Mouse (Mus musculus): ENCODE results near the gene Zfp383. TPM values are rescaled to one million over a fixed set of nuclear protein-coding genes. Genes with fewer than 3 reads are reported as not detected.

Zfp383 gene
- polyA plus RNA-seq, 1 experiment from 2014 or later, result 4.7 TPM

- peak overlapping the region; percentile 91 for H3K27ac ChIP-seq
- H3K4me3 ChIP-seq, result peak overlapping the region; percentile 67
- H3K36me3 ChIP-seq, result peaks cover 33% of the 10 kb centered on the region
- DNase-seq (ENCODE audit: low spot score), result peak; percentile 36
- 35% methylated on average over 8 of the region's 8 CpGs for WGBS
- no peaks in the 10 kb centered on the region for H3K27me3 ChIP-seq (ENCODE audit: low read depth, poor library complexity, severe bottlenecking)
- H3K9me3 ChIP-seq (replicated peaks), result no peaks in the 10 kb centered on the region
- peaks cover 20% of the 10 kb centered on the region for H3K4me1 ChIP-seq
These were observed 1.4 kb upstream of the Zfp383 start for GRCm38 (mm10) chr7:29906682-29907058.

- Histone ChIP-seq H3K9me3 (replicated peaks) (no peaks in the 10 kb centered on the region), H3K4me3 (peak overlapping the region; percentile 67; the same call in 1 of the 2 replicates), H3K4me1 (peaks cover 20% of the 10 kb centered on the region), H3K36me3 (peaks cover 36% of the 10 kb centered on the region), H3K27me3 (ENCODE audit: low read depth, poor library complexity, severe bottlenecking) (no peaks in the 10 kb centered on the region), H3K27ac (no peak overlapping the region; the same call in 1 of the 2 replicates)
- 89% methylated on average over 5 of the region's 5 CpGs for WGBS
- no peak for DNase-seq (ENCODE audit: low spot score)
These were observed 817 bp upstream of the Zfp383 start for GRCm38 (mm10) chr7:29907206-29907605.

- H3K4me1 ChIP-seq, result peaks cover 20% of the 10 kb centered on the region
- no peaks in the 10 kb centered on the region for H3K9me3 ChIP-seq (replicated peaks)
- no peaks in the 10 kb centered on the region for H3K27me3 ChIP-seq (ENCODE audit: low read depth, poor library complexity, severe bottlenecking)
- 72% methylated on average over 2 of the region's 2 CpGs for WGBS
- no peak for DNase-seq (ENCODE audit: low spot score)
- peaks cover 49% of the 10 kb centered on the region for H3K36me3 ChIP-seq
- no peak overlapping the region for H3K27ac ChIP-seq
- no peak overlapping the region for H3K4me3 ChIP-seq
These were observed 2.2 kb downstream of the Zfp383 start for GRCm38 (mm10) chr7:29910252-29910651.

- 95% methylated on average over 13 of the region's 13 CpGs for WGBS
- no peaks in the 10 kb centered on the region for H3K9me3 ChIP-seq (replicated peaks)
- no peaks in the 10 kb centered on the region for H3K27me3 ChIP-seq (ENCODE audit: low read depth, poor library complexity, severe bottlenecking)
- no peak overlapping the region for H3K27ac ChIP-seq
- no peak overlapping the region for H3K4me3 ChIP-seq
- DNase-seq (ENCODE audit: low spot score), result no peak
- H3K36me3 ChIP-seq, result peaks cover 67% of the 10 kb centered on the region
- peaks cover 15% of the 10 kb centered on the region for H3K4me1 ChIP-seq
These were observed 4.1 kb downstream of the Zfp383 start for GRCm38 (mm10) chr7:29912172-29912571.

GRCm38 (mm10) chr7:29917371-29918061 lies 9.5 kb downstream of the Zfp383 start:
- WGBS, result 52% methylated on average over 6 of the region's 6 CpGs
- Histone ChIP-seq H3K27me3 (ENCODE audit: low read depth, poor library complexity, severe bottlenecking) (no peaks in the 10 kb centered on the region), H3K4me3 (no peak overlapping the region), H3K36me3 (peaks cover 46% of the 10 kb centered on the region), H3K4me1 (0 out of 2 replicates have a peak, but pooled peaks cover 6% of the 10 kb centered on the region), H3K9me3 (replicated peaks) (no peaks in the 10 kb centered on the region), H3K27ac (no peak overlapping the region)
- DNase-seq (ENCODE audit: low spot score), result no peak

GRCm38 (mm10) chr7:29918062-29918453 lies 10.0 kb downstream of the Zfp383 start:
- no peak for DNase-seq (ENCODE audit: low spot score)
- Histone ChIP-seq H3K9me3 (replicated peaks) (no peaks in the 10 kb centered on the region), H3K4me1 (0 out of 2 replicates have a peak, but pooled peaks cover 6% of the 10 kb centered on the region), H3K27ac (no peak overlapping the region), H3K36me3 (peaks cover 42% of the 10 kb centered on the region), H3K27me3 (ENCODE audit: low read depth, poor library complexity, severe bottlenecking) (no peaks in the 10 kb centered on the region), H3K4me3 (no peak overlapping the region)
- 90% methylated on average over 4 of the region's 4 CpGs for WGBS

- 86% methylated on average over 6 of the region's 6 CpGs for WGBS
- no peak for DNase-seq (ENCODE audit: low spot score)
- Histone ChIP-seq H3K4me3 (no peak overlapping the region), H3K27me3 (ENCODE audit: low read depth, poor library complexity, severe bottlenecking) (no peaks in the 10 kb centered on the region), H3K27ac (no peak overlapping the region), H3K36me3 (peaks cover 7% of the 10 kb centered on the region), H3K4me1 (0 out of 2 replicates have a peak, but pooled peaks cover 6% of the 10 kb centered on the region), H3K9me3 (replicated peaks) (no peaks in the 10 kb centered on the region)
These were observed 13.5 kb downstream of the Zfp383 start for GRCm38 (mm10) chr7:29921439-29922093.

GRCm38 (mm10) chr7:29922780-29923179 lies 14.8 kb downstream of the Zfp383 start:
- 81% methylated on average over 2 of the region's 2 CpGs for WGBS
- Histone ChIP-seq H3K4me1 (0 out of 2 replicates have a peak, but pooled peaks cover 2% of the 10 kb centered on the region), H3K27me3 (ENCODE audit: low read depth, poor library complexity, severe bottlenecking) (no peaks in the 10 kb centered on the region), H3K4me3 (no peak overlapping the region), H3K36me3 (no peaks in the 10 kb centered on the region), H3K9me3 (replicated peaks) (no peaks in the 10 kb centered on the region), H3K27ac (no peak overlapping the region)
- no peak for DNase-seq (ENCODE audit: low spot score)

- Histone ChIP-seq H3K36me3 (peaks cover 85% of the 10 kb centered on the region), H3K27ac (no peak overlapping the region), H3K4me3 (no peak overlapping the region), H3K27me3 (ENCODE audit: low read depth, poor library complexity, severe bottlenecking) (no peaks in the 10 kb centered on the region), H3K9me3 (replicated peaks) (no peaks in the 10 kb centered on the region), H3K4me1 (no peaks in the 10 kb centered on the region)
- DNase-seq (ENCODE audit: low spot score), result no peak
- 91% methylated on average over 6 of the region's 6 CpGs for WGBS
These were observed 30.8 kb downstream of the Zfp383 start for GRCm38 (mm10) chr7:29938856-29939255.

GRCm38 (mm10) chr7:29941027-29941426 lies 33.0 kb downstream of the Zfp383 start:
- Histone ChIP-seq H3K4me1 (no peaks in the 10 kb centered on the region), H3K27ac (no peak overlapping the region), H3K27me3 (ENCODE audit: low read depth, poor library complexity, severe bottlenecking) (no peaks in the 10 kb centered on the region), H3K9me3 (replicated peaks) (no peaks in the 10 kb centered on the region), H3K4me3 (no peak overlapping the region), H3K36me3 (peaks cover 73% of the 10 kb centered on the region)
- DNase-seq (ENCODE audit: low spot score), result no peak
- 88% methylated on average over 11 of the region's 11 CpGs for WGBS

GRCm38 (mm10) chr7:29942740-29943139 lies 34.7 kb downstream of the Zfp383 start:
- H3K9me3 ChIP-seq (replicated peaks), result no peaks in the 10 kb centered on the region
- no peaks in the 10 kb centered on the region for H3K27me3 ChIP-seq (ENCODE audit: low read depth, poor library complexity, severe bottlenecking)
- no peaks in the 10 kb centered on the region for H3K4me1 ChIP-seq
- H3K36me3 ChIP-seq, result peaks cover 71% of the 10 kb centered on the region
- no peak overlapping the region for H3K27ac ChIP-seq
- no peak overlapping the region for H3K4me3 ChIP-seq
- WGBS, result 58% methylated on average over 2 of the region's 2 CpGs
- DNase-seq (ENCODE audit: low spot score), result no peak

- no peak overlapping the region for H3K27ac ChIP-seq
- WGBS, result 76% methylated on average over 2 of the region's 2 CpGs
- no peak overlapping the region for H3K4me3 ChIP-seq
- H3K4me1 ChIP-seq, result no peaks in the 10 kb centered on the region
- H3K36me3 ChIP-seq, result peaks cover 73% of the 10 kb centered on the region
- H3K27me3 ChIP-seq (ENCODE audit: low read depth, poor library complexity, severe bottlenecking), result no peaks in the 10 kb centered on the region
- H3K9me3 ChIP-seq (replicated peaks), result no peaks in the 10 kb centered on the region
- DNase-seq (ENCODE audit: low spot score), result no peak
These were observed 35.7 kb downstream of the Zfp383 start for GRCm38 (mm10) chr7:29943720-29944119.

GRCm38 (mm10) chr7:29944201-29944600 lies 36.2 kb downstream of the Zfp383 start:
- Histone ChIP-seq H3K27ac (no peak overlapping the region), H3K27me3 (ENCODE audit: low read depth, poor library complexity, severe bottlenecking) (no peaks in the 10 kb centered on the region), H3K9me3 (replicated peaks) (no peaks in the 10 kb centered on the region), H3K4me3 (no peak overlapping the region), H3K4me1 (no peaks in the 10 kb centered on the region), H3K36me3 (peaks cover 77% of the 10 kb centered on the region)
- 86% methylated on average over 2 of the region's 2 CpGs for WGBS
- no peak for DNase-seq (ENCODE audit: low spot score)
